Mouse (Mus musculus) lung, postnatal 36 days (tissue): Measurements from ENCODE around the gene Nubp1.

Experiments
- DNase-seq: peaks from one replicate; pipeline ENCODE4 v3.0.0; 2022; ENCODE audit warnings: mixed read lengths

Gene Nubp1

DNA sequence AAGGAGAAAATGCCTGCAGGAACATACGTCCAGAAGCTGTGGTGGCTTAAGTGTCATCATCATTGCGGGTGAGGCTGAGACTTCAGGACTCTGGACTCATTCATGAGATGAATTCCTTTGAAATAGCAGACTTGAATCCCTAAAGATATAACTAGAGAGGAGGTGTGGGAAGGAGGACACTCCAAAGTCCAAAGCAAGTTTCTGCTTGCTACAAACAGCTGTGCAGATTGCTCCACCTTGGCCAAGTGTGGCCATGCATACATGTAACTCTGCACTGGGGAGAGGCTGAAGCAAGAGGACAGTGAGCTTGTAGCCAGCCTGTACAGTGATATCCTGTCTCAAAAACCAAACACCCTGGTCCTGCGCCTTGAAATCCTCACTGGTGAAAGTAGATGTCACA lies 60.2 kb downstream of the Nubp1 start:
- no peak for DNase-seq
